Mouse (Mus musculus) hindbrain, embryonic 14.5 days (tissue): Measurements from ENCODE around the gene Emc3. TPM values are rescaled to one million over a fixed set of nuclear protein-coding genes. Genes with fewer than 3 reads are reported as not detected.

Experiments used
- ATAC-seq: fragments of 200-750 bp; cut with Nextera tagmentation; 2 replicates; pipeline ENCODE4 v1.8.0; 2017; ENCODE audit warnings: moderate number of reproducible peaks, mild to moderate bottlenecking, moderate TSS enrichment, moderate library complexity; ENCODE audit not compliant: low FRiP score
- DNase-seq: peaks from one replicate; pipeline ENCODE4 v3.0.0-alpha.2; 2015; ENCODE audit warnings: low spot score
- H3K27ac ChIP-seq: fragments of 300-500 bp; sonication (generic); 2 replicates; pipeline ENCODE4 v1.5.1; 2014; ENCODE audit warnings: mild to moderate bottlenecking, moderate library complexity
- H3K27me3 ChIP-seq: fragments of 300-500 bp; sonication (generic); 2 replicates; pipeline ENCODE4 v1.6.1; 2014; ENCODE audit warnings: mild to moderate bottlenecking, low read length, mixed read lengths; ENCODE audit not compliant: control insufficient read depth, insufficient read depth
- H3K36me3 ChIP-seq: fragments of 300-500 bp; sonication (generic); replicated peaks from 2 replicates; pipeline ENCODE4 v1.6.1; 2014; ENCODE audit not compliant: control insufficient read depth, insufficient read depth
- H3K4me1 ChIP-seq: fragments of 300-500 bp; sonication (generic); replicated peaks from 2 replicates; pipeline ENCODE4 v1.6.1; 2014; ENCODE audit warnings: antibody characterized with exemption, low read length, mixed read lengths; ENCODE audit not compliant: control insufficient read depth, insufficient read depth
- H3K4me2 ChIP-seq: fragments of 300-500 bp; sonication (generic); replicated peaks from 2 replicates; pipeline ENCODE4 v1.6.1; 2014; ENCODE audit warnings: mild to moderate bottlenecking, moderate library complexity
- H3K4me3 ChIP-seq: fragments of 300-500 bp; sonication (generic); replicated peaks from 2 replicates; pipeline ENCODE4 v1.5.1; 2014; ENCODE audit warnings: mild to moderate bottlenecking, low read length
- H3K9ac ChIP-seq: fragments of 300-500 bp; sonication (generic); 2 replicates; pipeline ENCODE4 v1.6.1; 2014
- H3K9me3 ChIP-seq: fragments of 300-500 bp; sonication (generic); 2 replicates; pipeline ENCODE4 v1.6.1; 2016; ENCODE audit warnings: low read length; ENCODE audit not compliant: control insufficient read depth
- WGBS: fragments of 180-500 bp; shearing (Covaris S2); extraction: QIAGEN DNeasy Blood & Tissue Kit; methylation state at CpG from one replicate; pipeline ENCODE4 v1.1.7; 2014; 5-methylcytosine and 5-hydroxymethylcytosine counted together
- microRNA-seq: library from miRNA; unstranded; fragments of <30 nt; microRNA quantifications from one replicate; pipeline ENCODE4, GENCODE M21; 2016
- polyA plus RNA-seq: library from polyadenylated mRNA; unstranded; fragments of >200 nt; fragmentation: Nextera tagmentation; extraction: Ambion mirVana; gene quantifications from 2 replicates; pipeline ENCODE4 v1.2.1, GENCODE M21; 2014

The Emc3 gene
- polyA plus RNA-seq, 1 experiment from 2014 or later, result 107 TPM

- 17% methylated on average over 12 of the region's 12 CpGs for WGBS
- ATAC-seq (no peak), DNase-seq (no peak)
- Histone ChIP-seq H3K9me3 (no peaks in the 10 kb centered on the region), H3K36me3 (no peaks in the 10 kb centered on the region), H3K4me2 (peak within 1 kb of the TSS; percentile 20; the same call in 1 of the 2 replicates), H3K9ac (no peak within 1 kb of the TSS; the same call in 1 of the 2 replicates), H3K27me3 (peaks cover 23% of the 10 kb centered on the region; the same call in 1 of the 2 replicates), H3K27ac (no peak within 1 kb of the TSS), H3K4me3 (no peak within 1 kb of the TSS), H3K4me1 (peaks cover 7% of the 10 kb centered on the region; the same call in 1 of the 2 replicates)
Measured at GRCm38 (mm10) chr6:113471297-113471936, 60.0 kb downstream of the Emc3 start, which contains the start of gene Il17rc. TSS of gene Il17rc (plus strand) at chr6:113471427.

- peaks cover 23% of the 10 kb centered on the region; the same call in 1 of the 2 replicates for H3K27me3 ChIP-seq
- H3K4me1 ChIP-seq, result peaks cover 7% of the 10 kb centered on the region; the same call in 1 of the 2 replicates
- no peaks in the 10 kb centered on the region for H3K36me3 ChIP-seq
- DNase-seq, result peak; percentile 74
- H3K4me2 ChIP-seq, result peak overlapping the region; percentile 55
- 1% methylated on average over 27 of the region's 31 CpGs for WGBS
- ATAC-seq, result peak; percentile 60; the same call in 1 of the 2 replicates
- no peak overlapping the region for H3K27ac ChIP-seq
- no peaks in the 10 kb centered on the region for H3K9me3 ChIP-seq
- peak overlapping the region; percentile 31 for H3K4me3 ChIP-seq
- H3K9ac ChIP-seq, result peak overlapping the region; percentile 28; the same call in 1 of the 2 replicates
Measured at GRCm38 (mm10) chr6:113469432-113469831, 62.0 kb downstream of the Emc3 start.

- Histone ChIP-seq H3K27me3 (peaks cover 23% of the 10 kb centered on the region; the same call in 1 of the 2 replicates), H3K27ac (no peak overlapping the region), H3K4me3 (peak overlapping the region; percentile 31), H3K4me2 (peak overlapping the region; percentile 55), H3K4me1 (peaks cover 7% of the 10 kb centered on the region; the same call in 1 of the 2 replicates), H3K9me3 (no peaks in the 10 kb centered on the region), H3K36me3 (no peaks in the 10 kb centered on the region), H3K9ac (no peak overlapping the region; the same call in 1 of the 2 replicates)
- 10% methylated on average over 9 of the region's 9 CpGs for WGBS
- ATAC-seq, result peak; percentile 74; the same call in 1 of the 2 replicates
- peak; percentile 74 for DNase-seq
Measured at GRCm38 (mm10) chr6:113469021-113469420, 62.4 kb downstream of the Emc3 start.

GRCm38 (mm10) chr6:113468512-113468911 lies 62.9 kb downstream of the Emc3 start:
- Histone ChIP-seq H3K27me3 (peaks cover 23% of the 10 kb centered on the region; the same call in 1 of the 2 replicates), H3K36me3 (no peaks in the 10 kb centered on the region), H3K9me3 (no peaks in the 10 kb centered on the region), H3K4me3 (no peak overlapping the region), H3K4me1 (peaks cover 7% of the 10 kb centered on the region; the same call in 1 of the 2 replicates), H3K27ac (no peak overlapping the region), H3K9ac (no peak overlapping the region; the same call in 1 of the 2 replicates), H3K4me2 (no peak overlapping the region)
- 71% methylated on average over 3 of the region's 3 CpGs for WGBS
- DNase-seq, result no peak
- ATAC-seq, result 0 out of 2 replicates have a peak, but pooled peaks have one; percentile 7

- no peak overlapping the region for H3K9ac ChIP-seq
- DNase-seq (no peak), ATAC-seq (no peak)
Measured at GRCm38 (mm10) chr6:113465602-113466001, 65.8 kb downstream of the Emc3 start.

More at GRCm38 (mm10) chr6:113465602-113466001, 65.8 kb downstream of the Emc3 start:
- Histone ChIP-seq H3K27me3 (peaks cover 17% of the 10 kb centered on the region; the same call in 1 of the 2 replicates), H3K4me1 (peaks cover 7% of the 10 kb centered on the region; the same call in 1 of the 2 replicates), H3K27ac (no peak overlapping the region), H3K4me3 (no peak overlapping the region), H3K4me2 (no peak overlapping the region), H3K36me3 (no peaks in the 10 kb centered on the region), H3K9me3 (no peaks in the 10 kb centered on the region)
- 56% methylated on average over 5 of the region's 5 CpGs for WGBS

Small RNA genes lying within 50 kb of the gene (microRNA-seq; reads per million reads assigned to microRNA genes)
- not detected for gene Gm23365

Other genes starting within 250 kb of the Emc3 start
- 2.4 and 5.0 TPM in 2 replicates for gene Cpne9, start 249.3 kb downstream of the Emc3 start, polyA plus RNA-seq
- 17.5 and 18.1 TPM in 2 replicates for gene Brpf1, start 224.5 kb downstream of the Emc3 start, polyA plus RNA-seq
- gene Ogg1, start 204.7 kb downstream of the Emc3 start, polyA plus RNA-seq, result 8.4 and 9.0 TPM in 2 replicates
- 111 and 123 TPM in 2 replicates for gene Camk1, start 187.7 kb downstream of the Emc3 start, polyA plus RNA-seq
- gene Tada3, start 153.8 kb downstream of the Emc3 start, polyA plus RNA-seq, result 62.6 and 67.0 TPM in 2 replicates
- gene Arpc4, start 153.5 kb downstream of the Emc3 start, polyA plus RNA-seq, result 231 and 235 TPM in 2 replicates
- gene Ttll3, start 142.4 kb downstream of the Emc3 start, polyA plus RNA-seq, result 7.0 and 8.1 TPM in 2 replicates
- gene Rpusd3, start 112.3 kb downstream of the Emc3 start, polyA plus RNA-seq, result 15.0 and 19.0 TPM in 2 replicates
- gene Cidec, start 95.9 kb downstream of the Emc3 start, polyA plus RNA-seq, result not detected in 2 replicates
- gene Jagn1, start 89.1 kb downstream of the Emc3 start, polyA plus RNA-seq, result 87.9 and 88.5 TPM in 2 replicates
- gene Il17re, start 73.2 kb downstream of the Emc3 start, polyA plus RNA-seq, result 0.27 and 0.31 TPM in 2 replicates
- 2.4 and 3.0 TPM in 2 replicates for gene Il17rc, start 60.2 kb downstream of the Emc3 start, polyA plus RNA-seq
- 61.5 and 69.9 TPM in 2 replicates for gene Creld1, start 48.4 kb downstream of the Emc3 start, polyA plus RNA-seq
- 10.5 and 10.7 TPM in 2 replicates for gene Prrt3, start 29.7 kb downstream of the Emc3 start, polyA plus RNA-seq
- gene Fancd2, start within 50 bp of the Emc3 start, polyA plus RNA-seq, result 2.1 and 2.5 TPM in 2 replicates
- gene Fancd2os, start 69.1 kb upstream of the Emc3 start, polyA plus RNA-seq, result not detected in 2 replicates
- 261 and 267 TPM in 2 replicates for gene Brk1, start 73.1 kb upstream of the Emc3 start, polyA plus RNA-seq
- gene Vhl, start 92.3 kb upstream of the Emc3 start, polyA plus RNA-seq, result 86.5 and 96.9 TPM in 2 replicates
- 0.95 and 1.4 TPM in 2 replicates for gene Irak2, start 106.8 kb upstream of the Emc3 start, polyA plus RNA-seq
- 2.2 and 2.4 TPM in 2 replicates for gene Tatdn2, start 165.4 kb upstream of the Emc3 start, polyA plus RNA-seq
- gene Ghrl, start 188.2 kb upstream of the Emc3 start, polyA plus RNA-seq, result 1.1 and 1.2 TPM in 2 replicates
- gene Sec13, start 209.1 kb upstream of the Emc3 start, polyA plus RNA-seq, result 196 TPM in 2 replicates